Comparison of ENCODE assay signal across 29 mouse cellular contexts in genomic region chr8:3537666-3538065, GRCm38 (mm10). TPM values are rescaled to one million over a fixed set of nuclear protein-coding genes. Genes with fewer than 3 reads are reported as not detected.
A peak's percentile ranks its signal among the peaks of the same experiment; 100 is the strongest.
DNase-seq lines count a peak whose midpoint lies in the region; ATAC-seq and TF ChIP-seq lines count a peak whose summit lies in the region.
"Had no signal": no experiment of that assay in that cellular context is flagged by ENCODE, and none has a peak within 500 bp of the region (broad histone marks: within the 10 kb centered on the region; RNA-seq: fewer than 3 reads in every experiment).

No protein-coding gene starts in this region.

- no peaks in the 10 kb centered on the region for H3K27me3 ChIP-seq in heart, embryonic 13.5 days (replicated peaks)
- H3K27me3 ChIP-seq in kidney, embryonic 16.5 days (ENCODE audit: insufficient read depth, low read length) = no peaks in the 10 kb centered on the region
- H3K27me3 ChIP-seq in stomach, embryonic 14.5 days (ENCODE audit: control insufficient read depth, insufficient read depth, low read length) = no peaks in the 10 kb centered on the region
- no peaks in the 10 kb centered on the region for H3K27me3 ChIP-seq in stomach, postnatal 0 days (ENCODE audit: control insufficient read depth, insufficient read depth, low read length)
- no peaks in the 10 kb centered on the region for H3K27me3 ChIP-seq in stomach, embryonic 16.5 days (ENCODE audit: control insufficient read depth, insufficient read depth, low read length)
- H3K27me3 ChIP-seq: embryonic facial prominence, embryonic 12.5 days; embryonic facial prominence, embryonic 15.5 days; heart, embryonic 15.5 days; hindbrain, embryonic 13.5 days; Patski had no signal

- ATAC-seq in heart, embryonic 13.5 days (ENCODE audit: extremely low read depth, insufficient number of reproducible peaks, low FRiP score, low TSS enrichment) = 0 out of 2 replicates have a peak, but pooled peaks have one; percentile 2
- ATAC-seq in kidney, embryonic 16.5 days (ENCODE audit: low FRiP score, low TSS enrichment) = 0 out of 2 replicates have a peak, but pooled peaks have one; percentile 57
- peak; percentile 16; the same call in 1 of the 2 replicates for ATAC-seq in stomach, embryonic 14.5 days (ENCODE audit: insufficient number of reproducible peaks, insufficient read depth, low FRiP score, low read depth)
- ATAC-seq in stomach, postnatal 0 days (ENCODE audit: low FRiP score, low TSS enrichment) = no peak
- ATAC-seq in stomach, embryonic 16.5 days (ENCODE audit: insufficient read depth, low FRiP score) = peak; percentile 13; the same call in 1 of the 2 replicates
- ATAC-seq: CD4-positive, CD25-positive, alpha-beta regulatory T cell, adult 4 months; forebrain, embryonic 14.5 days; forebrain, postnatal 0 days; hindbrain, postnatal 0 days; inflammation-experienced regulatory T-cells, adult 6 months; Patski had no signal

- DNase-seq in heart, postnatal 14 days = no peak
- DNase-seq in kidney, postnatal 36 days = no peak
- no peak for DNase-seq in stomach, postnatal 0 days (ENCODE audit: low spot score)
- no peak for DNase-seq in spleen, postnatal 14 days (ENCODE audit: low spot score in 2 of 2)
- DNase-seq: adrenal gland, postnatal 10 days; adrenal gland, postnatal 36 days; cerebellum, adult 18-20 months; cerebellum, adult 9-10 months; cerebellum, postnatal 14 days; forebrain, postnatal 0 days; gastrocnemius, adult 2 months; gastrocnemius, postnatal 14 days; heart, adult 18-20 months; heart, postnatal 10 days had no signal

- no peak overlapping the region for H3K4me3 ChIP-seq in heart, embryonic 13.5 days
- H3K4me3 ChIP-seq in kidney, embryonic 16.5 days (ENCODE audit: low read length) = no peak overlapping the region
- no peak overlapping the region for H3K4me3 ChIP-seq in stomach, embryonic 14.5 days (ENCODE audit: low read depth, low read length)
- no peak overlapping the region for H3K4me3 ChIP-seq in stomach, postnatal 0 days (ENCODE audit: low read depth, low read length)
- no peak overlapping the region for H3K4me3 ChIP-seq in stomach, embryonic 16.5 days (replicated peaks; ENCODE audit: low read length)
- H3K4me3 ChIP-seq: embryonic facial prominence, embryonic 12.5 days; embryonic facial prominence, embryonic 15.5 days; gastrocnemius, adult 2 months; heart, embryonic 15.5 days; hindbrain, embryonic 13.5 days had no signal

- no peak overlapping the region for H3K27ac ChIP-seq in heart, embryonic 13.5 days (replicated peaks)
- H3K27ac ChIP-seq in kidney, embryonic 16.5 days (ENCODE audit: low read length) = no peak overlapping the region
- no peak overlapping the region for H3K27ac ChIP-seq in stomach, embryonic 14.5 days (ENCODE audit: low read length)
- H3K27ac ChIP-seq in stomach, postnatal 0 days (replicated peaks) = no peak overlapping the region
- no peak overlapping the region for H3K27ac ChIP-seq in stomach, embryonic 16.5 days (ENCODE audit: low read length)
- H3K27ac ChIP-seq: embryonic facial prominence, embryonic 12.5 days; embryonic facial prominence, embryonic 15.5 days; gastrocnemius, adult 2 months; heart, embryonic 15.5 days; hindbrain, embryonic 13.5 days; hindbrain, postnatal 0 days had no signal

- no peaks in the 10 kb centered on the region for H3K4me1 ChIP-seq in heart, embryonic 13.5 days
- H3K4me1 ChIP-seq in kidney, embryonic 16.5 days (ENCODE audit: insufficient read depth, low read length) = no peaks in the 10 kb centered on the region
- H3K4me1 ChIP-seq in stomach, embryonic 14.5 days (ENCODE audit: control insufficient read depth, insufficient read depth, low read length) = no peaks in the 10 kb centered on the region
- no peaks in the 10 kb centered on the region for H3K4me1 ChIP-seq in stomach, postnatal 0 days (replicated peaks; ENCODE audit: control insufficient read depth, insufficient read depth)
- H3K4me1 ChIP-seq in stomach, embryonic 16.5 days (ENCODE audit: control insufficient read depth, insufficient read depth, low read length) = no peaks in the 10 kb centered on the region
- H3K4me1 ChIP-seq: embryonic facial prominence, embryonic 12.5 days; embryonic facial prominence, embryonic 15.5 days; heart, embryonic 15.5 days; hindbrain, embryonic 13.5 days had no signal

- no peak overlapping the region for H3K4me2 ChIP-seq in heart, embryonic 13.5 days
- no peak overlapping the region for H3K4me2 ChIP-seq in kidney, embryonic 16.5 days (replicated peaks; ENCODE audit: low read depth, low read length)
- no peak overlapping the region for H3K4me2 ChIP-seq in stomach, embryonic 14.5 days (replicated peaks; ENCODE audit: low read depth, low read length)
- no peak overlapping the region for H3K4me2 ChIP-seq in stomach, postnatal 0 days (replicated peaks; ENCODE audit: low read depth)
- H3K4me2 ChIP-seq in stomach, embryonic 16.5 days (ENCODE audit: low read depth, low read length) = no peak overlapping the region
- H3K4me2 ChIP-seq: embryonic facial prominence, embryonic 12.5 days; embryonic facial prominence, embryonic 15.5 days; heart, embryonic 15.5 days; hindbrain, embryonic 13.5 days had no signal

- no peak overlapping the region for H3K9ac ChIP-seq in heart, embryonic 13.5 days
- no peak overlapping the region for H3K9ac ChIP-seq in kidney, embryonic 16.5 days (replicated peaks; ENCODE audit: low read length)
- H3K9ac ChIP-seq in stomach, embryonic 14.5 days (replicated peaks; ENCODE audit: low read depth, low read length) = no peak overlapping the region
- no peak overlapping the region for H3K9ac ChIP-seq in stomach, postnatal 0 days (ENCODE audit: low read length)
- no peak overlapping the region for H3K9ac ChIP-seq in stomach, embryonic 16.5 days (ENCODE audit: low read length)
- H3K9ac ChIP-seq: embryonic facial prominence, embryonic 12.5 days; embryonic facial prominence, embryonic 15.5 days; forebrain, postnatal 0 days; heart, embryonic 15.5 days; hindbrain, embryonic 13.5 days had no signal

- WGBS in heart, embryonic 13.5 days = 92% methylated on average over 26 of the region's 26 CpGs
- 82% methylated on average over 26 of the region's 26 CpGs for WGBS in kidney, embryonic 16.5 days
- WGBS in stomach, embryonic 14.5 days = 95% methylated on average over 26 of the region's 26 CpGs
- 94% methylated on average over 26 of the region's 26 CpGs for WGBS in stomach, postnatal 0 days
- WGBS in stomach, embryonic 16.5 days = 95% methylated on average over 26 of the region's 26 CpGs

- H3K36me3 ChIP-seq in heart, embryonic 13.5 days = peaks cover 87% of the 10 kb centered on the region
- peaks cover 67% of the 10 kb centered on the region for H3K36me3 ChIP-seq in kidney, embryonic 16.5 days (ENCODE audit: insufficient read depth, low read length)
- H3K36me3 ChIP-seq in stomach, embryonic 14.5 days (ENCODE audit: control insufficient read depth, insufficient read depth, low read length) = peaks cover 36% of the 10 kb centered on the region
- peaks cover 22% of the 10 kb centered on the region for H3K36me3 ChIP-seq in stomach, postnatal 0 days (ENCODE audit: control insufficient read depth, insufficient read depth, low read length)
- peaks cover 30% of the 10 kb centered on the region for H3K36me3 ChIP-seq in stomach, embryonic 16.5 days (ENCODE audit: control insufficient read depth, insufficient read depth, low read length)

- no peak for TF ChIP-seq CTCF in stomach, postnatal 0 days (IDR thresholded peaks at IDR 0.05; ENCODE audit: low read depth)

- intact Hi-C loops in heart, postnatal 14 days (cut with DNase I) = no loop called here

- H3K9me3 ChIP-seq in heart, embryonic 13.5 days = no peaks in the 10 kb centered on the region
- H3K9me3 ChIP-seq in kidney, embryonic 16.5 days (ENCODE audit: low read length) = no peaks in the 10 kb centered on the region
- no peaks in the 10 kb centered on the region for H3K9me3 ChIP-seq in stomach, embryonic 14.5 days (ENCODE audit: control insufficient read depth, low read depth, low read length)
- H3K9me3 ChIP-seq in stomach, postnatal 0 days (ENCODE audit: control insufficient read depth, low read length) = no peaks in the 10 kb centered on the region
- no peaks in the 10 kb centered on the region for H3K9me3 ChIP-seq in stomach, embryonic 16.5 days (replicated peaks; ENCODE audit: control insufficient read depth, low read length)
- H3K9me3 ChIP-seq: embryonic facial prominence, embryonic 12.5 days; embryonic facial prominence, embryonic 15.5 days; heart, embryonic 15.5 days; hindbrain, embryonic 13.5 days had no signal

- no peak for TF ChIP-seq EP300 in stomach, postnatal 0 days (optimal IDR thresholded peaks at IDR 0.05)

RNA-seq across cellular contexts. Expression of gene Pnpla6, which starts 22.5 kb away (rescaled TPM):
- polyA plus RNA-seq in heart, embryonic 13.5 days (2015; fragmentation: Nextera tagmentation; extraction: Ambion mirVana) = 16.6 and 18.0 TPM in 2 replicates
- total RNA-seq in heart, postnatal 14 days (2021) = 10 to 100 TPM; 12.3 to 14.0 TPM
- 35.7 and 42.4 TPM in 2 replicates for polyA plus RNA-seq in kidney, embryonic 16.5 days (2015; fragmentation: Nextera tagmentation; extraction: Ambion mirVana)
- polyA plus RNA-seq in stomach, embryonic 14.5 days (2014; fragmentation: Nextera tagmentation; extraction: Ambion mirVana) = 24.6 and 27.2 TPM in 2 replicates
- polyA plus RNA-seq in stomach, postnatal 0 days (2015; fragmentation: Nextera tagmentation; extraction: Ambion mirVana) = 15.4 and 16.0 TPM in 2 replicates
- 36.0 and 37.6 TPM in 2 replicates for polyA plus RNA-seq in stomach, embryonic 16.5 days (2015; fragmentation: Nextera tagmentation; extraction: Ambion mirVana)

RNA-seq across cellular contexts. Expression of gene C330021F23Rik, which starts 30.1 kb away (rescaled TPM):
- polyA plus RNA-seq in heart, embryonic 13.5 days (2015; fragmentation: Nextera tagmentation; extraction: Ambion mirVana) = 5.5 and 7.2 TPM in 2 replicates
- under 1 TPM; 0.43 to 0.51 TPM for total RNA-seq in heart, postnatal 14 days (2021)
- polyA plus RNA-seq in kidney, embryonic 16.5 days (2015; fragmentation: Nextera tagmentation; extraction: Ambion mirVana) = 8.4 and 8.5 TPM in 2 replicates
- polyA plus RNA-seq in stomach, embryonic 14.5 days (2014; fragmentation: Nextera tagmentation; extraction: Ambion mirVana) = 1.2 and 1.6 TPM in 2 replicates
- 0.18 and 0.38 TPM in 2 replicates for polyA plus RNA-seq in stomach, postnatal 0 days (2015; fragmentation: Nextera tagmentation; extraction: Ambion mirVana)
- 0.97 and 1.1 TPM in 2 replicates for polyA plus RNA-seq in stomach, embryonic 16.5 days (2015; fragmentation: Nextera tagmentation; extraction: Ambion mirVana)
- total RNA-seq: forebrain, postnatal 0 days; gastrocnemius, adult 2 months; gastrocnemius, postnatal 14 days; gastrocnemius, postnatal 4 days had no signal
- polyA plus RNA-seq: C2C12 had no signal

RNA-seq across cellular contexts. Expression of gene Mcoln1, which starts 37.4 kb away (rescaled TPM):
- polyA plus RNA-seq in heart, embryonic 13.5 days (2015; fragmentation: Nextera tagmentation; extraction: Ambion mirVana) = 46.1 and 46.7 TPM in 2 replicates
- total RNA-seq in heart, postnatal 14 days (2021) = 10 to 100 TPM; 23.8 to 26.4 TPM
- polyA plus RNA-seq in kidney, embryonic 16.5 days (2015; fragmentation: Nextera tagmentation; extraction: Ambion mirVana) = 72.2 and 73.5 TPM in 2 replicates
- 34.3 and 39.0 TPM in 2 replicates for polyA plus RNA-seq in stomach, embryonic 14.5 days (2014; fragmentation: Nextera tagmentation; extraction: Ambion mirVana)
- 24.7 and 28.4 TPM in 2 replicates for polyA plus RNA-seq in stomach, postnatal 0 days (2015; fragmentation: Nextera tagmentation; extraction: Ambion mirVana)
- 42.4 and 51.4 TPM in 2 replicates for polyA plus RNA-seq in stomach, embryonic 16.5 days (2015; fragmentation: Nextera tagmentation; extraction: Ambion mirVana)

RNA-seq across cellular contexts. Expression of gene Zfp358, which starts 44.7 kb away (rescaled TPM):
- polyA plus RNA-seq in heart, embryonic 13.5 days (2015; fragmentation: Nextera tagmentation; extraction: Ambion mirVana) = 30.7 and 32.0 TPM in 2 replicates
- 10 to 100 TPM; 25.1 to 26.3 TPM for total RNA-seq in heart, postnatal 14 days (2021)
- 55.6 and 57.1 TPM in 2 replicates for polyA plus RNA-seq in kidney, embryonic 16.5 days (2015; fragmentation: Nextera tagmentation; extraction: Ambion mirVana)
- 29.6 and 32.3 TPM in 2 replicates for polyA plus RNA-seq in stomach, embryonic 14.5 days (2014; fragmentation: Nextera tagmentation; extraction: Ambion mirVana)
- polyA plus RNA-seq in stomach, postnatal 0 days (2015; fragmentation: Nextera tagmentation; extraction: Ambion mirVana) = 19.1 and 21.3 TPM in 2 replicates
- 32.1 and 32.4 TPM in 2 replicates for polyA plus RNA-seq in stomach, embryonic 16.5 days (2015; fragmentation: Nextera tagmentation; extraction: Ambion mirVana)

RNA-seq across cellular contexts. Expression of gene Camsap3, which starts 49.4 kb away (rescaled TPM):
- polyA plus RNA-seq in heart, embryonic 13.5 days (2015; fragmentation: Nextera tagmentation; extraction: Ambion mirVana) = 1.9 TPM in 2 replicates
- 1 to 10 TPM in 1 of 2 experiments, under 1 TPM in 1; 0.37 to 1.8 TPM for total RNA-seq in heart, postnatal 14 days (2021)
- 13.7 and 16.8 TPM in 2 replicates for polyA plus RNA-seq in kidney, embryonic 16.5 days (2015; fragmentation: Nextera tagmentation; extraction: Ambion mirVana)
- polyA plus RNA-seq in stomach, embryonic 14.5 days (2014; fragmentation: Nextera tagmentation; extraction: Ambion mirVana) = 14.9 and 15.3 TPM in 2 replicates
- 14.2 and 20.1 TPM in 2 replicates for polyA plus RNA-seq in stomach, postnatal 0 days (2015; fragmentation: Nextera tagmentation; extraction: Ambion mirVana)
- polyA plus RNA-seq in stomach, embryonic 16.5 days (2015; fragmentation: Nextera tagmentation; extraction: Ambion mirVana) = 11.5 and 13.2 TPM in 2 replicates
- polyA plus RNA-seq: CD4-positive, CD25-positive, alpha-beta regulatory T cell, adult 4 months; inflammation-experienced regulatory T-cells, adult 6 months had no signal
